Mouse (Mus musculus) gastrocnemius, adult 2 months (tissue): ENCODE results near the gene Rap2a. TPM values are rescaled to one million over a fixed set of nuclear protein-coding genes. Genes with fewer than 3 reads are reported as not detected.

Experiments used
- DNase-seq: peaks from one replicate; pipeline ENCODE4 v3.0.0; 2022
- H3K27ac ChIP-seq: fragments of 200-600 bp; 2 replicates; pipeline ENCODE4 v1.8.1; 2022; ENCODE audit warnings: mild to moderate bottlenecking
- H3K4me3 ChIP-seq: fragments of 200-600 bp; 2 replicates; pipeline ENCODE4 v1.8.1; 2022; ENCODE audit warnings: mild to moderate bottlenecking, moderate library complexity
- CTCF ChIP-seq: fragments of 200-600 bp; IDR thresholded peaks from 2 replicates; pipeline ENCODE4 v1.8.1; 2022; ENCODE audit warnings: antibody characterized with exemption, mild to moderate bottlenecking, moderate library complexity
- intact Hi-C: fragments of 180-260 bp; cut with DNase I; formaldehyde crosslinking; loops from one replicate; pipeline ENCODE4 v1.15.1; 2025
- total RNA-seq, 2 experiments: library from RNA; stranded (reverse); gene quantifications; 2 replicates each; pipeline ENCODE4 v1.2.3; 2021

The Rap2a gene
- total RNA-seq, 2 experiments from 2014 or later, result 3.2 to 3.8 TPM

GRCm38 (mm10) chr14:120503641-120504040 lies 25.4 kb downstream of the Rap2a start:
- no peak overlapping the region for H3K4me3 ChIP-seq
- no peak overlapping the region for H3K27ac ChIP-seq
- no peak for TF ChIP-seq CTCF
- intact Hi-C loops, result no loop called here
- DNase-seq, result no peak

GRCm38 (mm10) chr14:120504423-120504822 lies 26.2 kb downstream of the Rap2a start:
- no peak overlapping the region for H3K27ac ChIP-seq
- intact Hi-C loops, result no loop called here
- TF ChIP-seq CTCF, result no peak
- DNase-seq, result no peak
- no peak overlapping the region for H3K4me3 ChIP-seq

GRCm38 (mm10) chr14:120504928-120505461 lies 26.8 kb downstream of the Rap2a start:
- DNase-seq, result no peak
- no peak for TF ChIP-seq CTCF
- intact Hi-C loops, result no loop called here
- Histone ChIP-seq H3K4me3 (no peak overlapping the region), H3K27ac (no peak overlapping the region)

- intact Hi-C loops, result no loop called here
- no peak overlapping the region for H3K27ac ChIP-seq
- H3K4me3 ChIP-seq, result no peak overlapping the region
- DNase-seq, result no peak
- no peak for TF ChIP-seq CTCF
Measured at GRCm38 (mm10) chr14:120505918-120506317, 27.7 kb downstream of the Rap2a start.

- TF ChIP-seq CTCF, result no peak
- intact Hi-C loops, result no loop called here
- H3K27ac ChIP-seq, result no peak overlapping the region
Measured at GRCm38 (mm10) chr14:120507516-120507915, 29.3 kb downstream of the Rap2a start.

GRCm38 (mm10) chr14:120508566-120509365 lies 30.5 kb downstream of the Rap2a start:
- TF ChIP-seq CTCF, result no peak
- intact Hi-C loops, result no loop called here
- Histone ChIP-seq H3K27ac (no peak overlapping the region), H3K4me3 (no peak overlapping the region)
- DNase-seq, result no peak

More at GRCm38 (mm10) chr14:120507516-120507915, 29.3 kb downstream of the Rap2a start:
- H3K4me3 ChIP-seq, result no peak overlapping the region
- no peak for DNase-seq

- H3K27ac ChIP-seq, result no peak overlapping the region
- TF ChIP-seq CTCF, result no peak
- H3K4me3 ChIP-seq, result no peak overlapping the region
- DNase-seq, result no peak
- intact Hi-C loops, result no loop called here
Measured at GRCm38 (mm10) chr14:120509366-120509640, 31.1 kb downstream of the Rap2a start.

GRCm38 (mm10) chr14:120511821-120512220 lies 33.6 kb downstream of the Rap2a start:
- intact Hi-C loops, result no loop called here
- no peak overlapping the region for H3K4me3 ChIP-seq
- no peak for TF ChIP-seq CTCF
- H3K27ac ChIP-seq, result no peak overlapping the region
- no peak for DNase-seq

GRCm38 (mm10) chr14:120514821-120515271 lies 36.6 kb downstream of the Rap2a start:
- Histone ChIP-seq H3K27ac (peak overlapping the region; percentile 41; the same call in 1 of the 2 replicates), H3K4me3 (no peak overlapping the region)
- DNase-seq, result peak; percentile 68
- TF ChIP-seq CTCF, result no peak
- intact Hi-C loops, result no loop called here

GRCm38 (mm10) chr14:120515376-120515775 lies 37.1 kb downstream of the Rap2a start:
- intact Hi-C loops, result no loop called here
- TF ChIP-seq CTCF, result no peak

GRCm38 (mm10) chr14:120518706-120519105 lies 40.5 kb downstream of the Rap2a start:
- no peak overlapping the region for H3K4me3 ChIP-seq
- TF ChIP-seq CTCF, result no peak
- no peak for DNase-seq
- intact Hi-C loops, result no loop called here
- H3K27ac ChIP-seq, result no peak overlapping the region

More at GRCm38 (mm10) chr14:120515376-120515775, 37.1 kb downstream of the Rap2a start:
- peak overlapping the region; percentile 41 for H3K27ac ChIP-seq
- no peak overlapping the region for H3K4me3 ChIP-seq
- peak; percentile 78 for DNase-seq

- no peak for TF ChIP-seq CTCF
- no peak for DNase-seq
- Histone ChIP-seq H3K27ac (no peak overlapping the region), H3K4me3 (no peak overlapping the region)
- intact Hi-C loops, result no loop called here
Measured at GRCm38 (mm10) chr14:120519921-120520320, 41.7 kb downstream of the Rap2a start.

- intact Hi-C loops, result no loop called here
- DNase-seq, result no peak
- Histone ChIP-seq H3K27ac (no peak overlapping the region), H3K4me3 (no peak overlapping the region)
- no peak for TF ChIP-seq CTCF
Measured at GRCm38 (mm10) chr14:120520843-120521242, 42.6 kb downstream of the Rap2a start.

- TF ChIP-seq CTCF, result no peak
- Histone ChIP-seq H3K27ac (no peak overlapping the region), H3K4me3 (no peak overlapping the region)
- no peak for DNase-seq
- intact Hi-C loops, result no loop called here
Measured at GRCm38 (mm10) chr14:120523296-120523695, 45.1 kb downstream of the Rap2a start.
